Mouse (Mus musculus): Measurements from ENCODE around the gene Ube4b.

Ube4b gene

DNA sequence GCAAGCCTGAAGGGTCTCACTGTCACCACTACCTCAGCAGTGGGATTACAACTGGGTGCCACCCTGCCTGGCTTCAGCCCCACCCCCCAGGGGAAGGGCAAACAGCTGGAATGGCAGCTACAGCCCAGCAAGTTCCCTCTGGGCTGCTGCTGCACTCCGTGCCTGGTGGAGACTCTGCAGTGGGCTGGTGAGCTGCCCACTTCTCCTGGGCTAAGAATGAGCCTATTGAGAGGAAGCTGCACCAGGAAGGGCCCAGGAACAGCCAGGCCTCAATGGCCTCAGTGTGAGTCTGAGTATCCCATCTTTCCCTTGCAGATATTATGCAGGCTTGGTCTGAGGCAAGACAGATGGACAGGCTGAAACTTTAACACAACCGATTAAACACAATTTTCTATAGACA, 88.4 kb downstream of the Ube4b start:
- DNase-seq (ENCODE audit: low read depth, low spot score), result no peak

DNA sequence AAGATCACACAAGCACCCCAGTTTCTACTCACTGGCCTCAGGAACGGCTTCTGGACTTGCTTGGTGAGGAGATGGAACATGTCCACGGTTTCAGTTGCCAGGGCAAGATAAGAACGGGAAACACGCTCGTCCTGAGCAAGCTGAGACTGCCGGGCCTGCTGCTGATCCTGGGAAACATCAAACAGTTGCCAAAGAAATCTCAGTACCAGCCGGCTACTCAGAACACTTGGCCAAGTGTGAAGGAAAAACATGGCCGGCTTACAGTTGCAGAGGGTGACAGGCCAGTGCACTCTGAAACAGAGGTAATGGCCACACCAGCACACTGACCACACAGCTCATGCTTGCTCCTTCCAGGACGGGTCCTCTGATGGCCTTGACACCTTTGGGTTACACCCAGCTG, 89.2 kb downstream of the Ube4b start:
- DNase-seq (ENCODE audit: low read depth, low spot score), result no peak

DNA sequence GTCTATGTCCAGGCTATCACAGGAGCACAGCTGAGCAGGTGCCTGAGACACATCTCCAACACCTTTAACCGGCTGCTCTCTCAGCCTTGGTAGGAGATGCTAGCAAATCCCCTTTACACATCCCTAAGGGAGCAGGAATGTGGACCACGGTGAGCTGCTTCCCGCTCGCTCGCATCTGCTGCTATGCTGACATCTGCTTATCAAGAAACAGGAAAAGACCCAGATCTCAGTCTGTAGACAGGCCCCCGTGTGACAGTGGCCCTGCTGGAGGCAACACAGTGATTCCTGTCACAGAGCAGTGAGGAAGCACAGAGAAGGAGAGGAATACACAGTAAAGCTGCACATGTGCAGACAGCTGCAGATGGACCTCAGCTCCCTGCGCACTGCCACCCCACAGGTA, 90.2 kb downstream of the Ube4b start:
- DNase-seq (ENCODE audit: low read depth, low spot score), result no peak

DNA sequence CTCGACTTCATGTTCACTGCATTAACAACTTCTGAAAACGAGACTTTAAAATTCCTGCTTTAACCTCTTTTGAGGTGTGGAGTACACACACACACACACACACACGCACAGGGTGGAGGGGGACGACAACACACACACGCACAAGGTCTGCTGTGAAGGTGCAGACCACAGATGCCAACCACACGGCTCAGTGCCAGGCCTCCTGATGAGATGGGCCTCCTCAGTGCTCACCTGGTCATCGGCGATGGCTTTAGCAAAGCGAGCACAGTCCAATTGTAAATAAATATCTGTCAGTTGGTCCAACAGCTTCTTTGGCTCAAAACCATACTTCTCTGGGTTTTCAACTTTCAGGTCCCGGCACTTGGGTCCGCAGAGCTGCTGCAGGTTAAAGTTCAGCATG, 91.7 kb downstream of the Ube4b start:
- DNase-seq (ENCODE audit: low read depth, low spot score), result no peak

DNA sequence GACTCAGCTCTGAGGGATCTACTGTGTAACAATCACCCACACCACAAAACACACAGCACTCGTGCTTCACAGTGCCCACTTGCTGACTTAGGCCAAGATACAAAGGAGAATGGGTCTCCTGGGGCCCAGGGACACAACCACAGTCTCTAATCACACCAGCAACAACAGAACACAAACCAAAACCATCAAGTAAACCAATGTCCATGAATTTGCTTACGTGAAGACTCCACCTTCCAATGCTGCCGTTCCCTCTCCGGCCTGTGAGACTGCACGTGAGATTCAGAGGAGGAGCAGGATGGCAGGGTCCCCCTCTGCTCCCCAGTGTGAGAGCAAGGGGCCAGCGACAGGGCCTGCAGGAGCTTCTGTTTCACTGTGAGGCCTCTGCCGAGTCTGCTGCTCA, 93.8 kb downstream of the Ube4b start:
- DNase-seq (ENCODE audit: low read depth, low spot score), result peak; percentile 89

DNA sequence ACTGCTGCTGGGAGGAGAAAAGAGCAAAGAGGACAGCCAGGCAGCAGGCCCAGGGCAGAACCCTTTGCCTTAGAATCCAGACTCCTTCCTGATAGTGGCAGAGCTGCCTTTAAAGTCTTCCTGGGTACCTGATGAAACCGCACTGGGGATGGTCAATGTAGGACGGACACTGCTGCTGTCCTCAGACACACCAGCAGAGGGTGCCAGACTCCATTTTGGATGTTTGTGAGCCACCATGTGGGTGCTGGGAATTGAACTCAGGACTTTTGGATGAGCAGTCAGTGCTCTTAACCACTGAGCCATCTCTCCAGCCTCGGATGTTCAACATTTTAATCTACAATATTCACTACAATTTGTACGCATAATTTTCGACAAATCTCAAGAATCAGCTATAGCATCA, 96.1 kb downstream of the Ube4b start:
- DNase-seq (ENCODE audit: low read depth, low spot score), result no peak

DNA sequence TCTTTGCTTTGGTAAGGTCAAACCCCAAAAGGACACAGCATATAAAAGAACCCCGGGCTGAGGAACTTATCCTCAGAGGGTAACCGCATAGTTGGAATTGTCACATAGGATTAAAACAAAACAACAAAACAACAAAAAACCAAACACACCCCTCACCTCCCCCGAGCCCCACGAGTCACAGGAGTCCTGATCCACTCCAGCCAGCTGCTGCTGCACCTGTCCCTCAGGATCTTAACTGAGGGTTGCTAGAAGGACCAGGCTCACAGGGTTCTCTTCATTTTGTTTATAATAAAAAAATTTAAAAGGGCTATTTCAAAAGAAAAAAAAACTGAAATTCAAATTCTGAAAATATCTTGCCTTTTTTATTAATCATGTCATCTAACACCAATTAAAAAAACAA, 97.8 kb downstream of the Ube4b start:
- peak; percentile 52 for DNase-seq (ENCODE audit: low read depth, low spot score)

DNA sequence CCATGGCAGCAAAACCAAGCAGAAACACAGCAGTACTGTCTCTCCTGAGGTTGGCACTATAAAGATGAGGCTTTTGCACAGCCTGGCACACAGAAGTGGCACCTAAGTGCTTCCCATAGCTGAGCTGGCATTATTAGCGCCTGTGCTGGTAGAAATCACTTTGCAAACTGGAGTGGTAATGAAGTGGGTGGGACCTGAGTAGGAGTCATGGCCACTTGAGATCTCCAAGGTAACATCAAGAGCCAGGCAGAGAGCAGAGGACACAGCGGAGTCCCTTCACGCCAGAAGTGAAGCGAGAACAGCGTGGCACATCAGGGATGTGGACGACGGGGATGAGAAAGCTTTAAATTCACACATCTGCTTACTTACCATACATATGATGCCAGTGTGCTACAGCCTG, 99.3 kb downstream of the Ube4b start:
- DNase-seq (ENCODE audit: low read depth, low spot score), result no peak

DNA sequence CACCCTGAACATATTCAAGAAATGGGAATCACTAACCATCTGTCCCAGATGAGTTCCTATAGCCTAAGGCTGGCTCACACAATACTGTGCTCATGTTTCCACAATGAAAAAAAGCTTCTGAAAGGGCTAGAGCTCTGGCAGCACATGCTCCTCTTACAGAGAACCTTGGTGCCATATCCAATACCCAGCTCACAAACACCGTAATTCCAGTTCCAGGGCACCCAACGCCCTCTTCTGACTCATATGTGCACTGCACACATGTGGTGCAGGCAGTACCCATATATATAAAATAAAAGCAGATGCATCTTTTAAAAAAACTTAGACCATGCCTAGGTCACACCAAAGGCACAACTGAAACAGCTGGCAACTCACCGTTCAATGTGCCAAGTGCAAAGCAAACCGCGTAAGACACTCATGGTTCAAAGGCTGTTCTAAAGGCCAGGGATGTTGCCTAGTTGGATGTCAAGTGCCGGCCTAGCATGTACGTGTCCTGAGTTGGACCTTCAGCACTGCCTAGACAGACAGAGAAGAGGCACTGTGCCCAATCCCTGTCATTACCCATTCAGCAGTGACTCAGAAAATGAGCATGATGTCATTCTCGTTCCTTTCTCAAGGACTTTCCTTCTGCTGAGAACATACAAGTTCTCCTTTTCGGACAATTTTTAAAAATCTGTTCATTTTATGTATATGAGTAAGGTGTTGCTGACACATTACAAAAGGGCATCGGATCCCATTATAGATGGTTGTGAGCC, 101.0 kb downstream of the Ube4b start:
- DNase-seq (ENCODE audit: low read depth, low spot score), result peak; percentile 67

DNA sequence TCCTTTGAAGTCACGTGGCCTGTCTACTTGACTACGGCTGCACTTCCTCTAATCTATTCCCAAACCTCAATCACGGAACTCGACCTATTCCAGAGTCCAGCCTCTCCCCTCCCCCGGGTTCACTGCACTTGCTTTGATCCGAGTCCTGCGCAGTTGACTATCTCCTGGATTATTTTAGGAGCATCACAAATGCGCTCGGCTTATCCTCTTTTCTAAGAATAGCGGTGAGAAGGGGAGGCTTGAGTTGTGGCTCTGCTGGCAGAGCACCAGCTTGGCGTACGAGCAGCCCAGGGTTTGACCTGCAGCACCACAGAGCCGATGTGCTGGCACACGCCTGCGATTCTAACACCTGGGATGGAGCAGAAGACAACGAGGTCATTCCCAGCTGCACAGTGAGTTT, 102.8 kb downstream of the Ube4b start:
- DNase-seq (ENCODE audit: low read depth, low spot score), result no peak

DNA sequence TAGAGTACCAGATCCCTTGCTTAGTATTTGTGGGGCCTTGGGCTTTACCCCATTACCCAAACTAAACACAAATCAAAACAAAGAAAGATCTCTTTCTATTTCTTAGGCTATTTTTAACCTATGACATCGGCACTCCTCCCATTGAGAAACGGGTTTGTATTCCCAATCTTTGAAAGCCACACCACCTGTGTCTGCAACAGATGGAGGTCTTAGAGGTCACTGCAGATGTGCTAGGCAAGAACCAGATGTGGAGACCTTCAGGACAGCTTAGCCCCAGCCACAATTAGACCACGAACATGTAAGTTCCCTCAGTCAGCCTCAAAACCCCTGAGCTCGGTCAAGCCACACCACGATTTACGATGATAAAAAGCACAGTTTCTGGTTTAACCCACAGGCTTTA, 103.8 kb downstream of the Ube4b start:
- DNase-seq (ENCODE audit: low read depth, low spot score), result no peak

DNA sequence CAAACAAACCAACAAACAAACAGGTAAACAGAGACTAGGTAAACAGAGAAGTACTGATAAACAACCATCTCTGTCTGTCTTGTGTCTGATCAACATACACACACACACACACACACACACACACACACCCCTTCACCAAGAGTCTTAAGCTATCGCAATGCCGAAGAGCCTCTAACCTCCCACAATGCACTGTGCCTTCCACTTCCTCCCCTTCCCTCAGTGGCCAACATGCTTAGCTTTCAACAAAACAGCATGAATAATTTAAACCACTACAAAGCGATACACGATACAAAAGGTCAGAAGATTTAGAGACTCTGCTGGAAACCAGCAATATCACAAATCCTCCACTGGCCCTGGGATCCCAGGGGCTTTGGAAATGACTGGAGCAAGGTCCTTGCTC, 104.3 kb downstream of the Ube4b start:
- DNase-seq (ENCODE audit: low read depth, low spot score), result no peak

DNA sequence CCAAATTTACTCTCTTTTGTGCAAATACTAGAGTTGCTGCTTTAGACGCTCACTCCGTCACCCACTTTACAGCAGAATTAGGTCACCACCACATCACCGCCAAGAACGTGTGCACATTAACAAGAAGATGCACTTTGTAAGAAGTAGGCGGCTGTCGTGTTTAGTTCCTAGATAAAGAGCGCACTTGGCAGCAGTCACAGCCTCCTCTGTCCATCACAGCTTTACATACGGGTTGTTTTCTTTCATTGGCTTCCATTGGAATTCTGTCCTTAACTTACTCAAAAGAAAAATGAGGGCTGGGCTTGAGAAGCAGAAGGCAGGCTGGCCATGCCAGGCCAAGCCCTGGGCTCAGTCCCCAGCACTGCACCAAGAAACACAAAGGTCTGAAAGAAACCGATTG, 107.5 kb downstream of the Ube4b start:
- no peak for DNase-seq (ENCODE audit: low read depth, low spot score)

DNA sequence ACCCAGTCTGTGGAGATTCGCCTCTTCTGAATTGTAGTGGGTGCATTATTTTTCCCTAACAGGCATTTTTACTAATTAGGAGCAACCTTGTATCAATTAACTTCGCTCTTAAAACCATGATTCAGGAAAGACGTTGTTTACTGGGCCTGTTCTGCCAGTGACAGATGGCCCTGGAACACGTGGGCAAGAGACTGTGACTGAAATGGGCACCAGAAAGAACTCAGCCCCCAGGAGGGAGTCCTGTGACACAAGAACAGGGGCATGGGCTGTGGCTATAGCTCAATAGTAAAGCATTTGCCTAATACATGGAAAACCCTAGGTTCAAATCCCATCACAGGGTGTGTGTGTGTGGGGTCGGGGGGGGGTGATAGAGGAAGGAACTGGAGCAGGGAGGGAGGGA, 109.2 kb downstream of the Ube4b start:
- DNase-seq (ENCODE audit: low read depth, low spot score), result no peak

DNA sequence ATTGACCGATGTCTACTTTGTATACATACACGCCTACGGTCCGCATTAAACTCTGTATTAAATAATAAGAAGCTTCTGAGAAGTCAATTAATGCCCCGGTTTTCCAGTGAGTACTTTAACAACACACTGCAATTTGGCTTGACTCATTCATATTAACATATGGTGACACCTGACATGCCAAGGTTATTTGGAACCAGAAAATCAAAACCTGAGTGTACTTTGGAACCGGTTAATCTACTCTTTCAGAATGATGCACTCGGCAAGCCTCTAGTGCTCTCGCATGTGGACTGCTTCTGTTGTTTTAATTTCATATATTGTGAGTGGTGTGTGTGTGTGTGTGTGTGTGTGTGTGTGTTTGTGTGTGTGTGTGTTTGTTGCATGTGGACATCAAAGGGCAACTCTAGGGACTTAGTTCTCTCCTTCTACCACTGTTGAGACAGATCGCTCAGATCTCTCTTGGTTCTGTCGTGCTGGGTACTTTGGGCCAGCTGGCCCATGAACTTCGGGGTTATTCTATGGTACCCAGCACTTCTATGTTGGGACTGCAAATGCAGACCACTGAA, 112.2 kb downstream of the Ube4b start:
- DNase-seq (ENCODE audit: low read depth, low spot score), result no peak

DNA sequence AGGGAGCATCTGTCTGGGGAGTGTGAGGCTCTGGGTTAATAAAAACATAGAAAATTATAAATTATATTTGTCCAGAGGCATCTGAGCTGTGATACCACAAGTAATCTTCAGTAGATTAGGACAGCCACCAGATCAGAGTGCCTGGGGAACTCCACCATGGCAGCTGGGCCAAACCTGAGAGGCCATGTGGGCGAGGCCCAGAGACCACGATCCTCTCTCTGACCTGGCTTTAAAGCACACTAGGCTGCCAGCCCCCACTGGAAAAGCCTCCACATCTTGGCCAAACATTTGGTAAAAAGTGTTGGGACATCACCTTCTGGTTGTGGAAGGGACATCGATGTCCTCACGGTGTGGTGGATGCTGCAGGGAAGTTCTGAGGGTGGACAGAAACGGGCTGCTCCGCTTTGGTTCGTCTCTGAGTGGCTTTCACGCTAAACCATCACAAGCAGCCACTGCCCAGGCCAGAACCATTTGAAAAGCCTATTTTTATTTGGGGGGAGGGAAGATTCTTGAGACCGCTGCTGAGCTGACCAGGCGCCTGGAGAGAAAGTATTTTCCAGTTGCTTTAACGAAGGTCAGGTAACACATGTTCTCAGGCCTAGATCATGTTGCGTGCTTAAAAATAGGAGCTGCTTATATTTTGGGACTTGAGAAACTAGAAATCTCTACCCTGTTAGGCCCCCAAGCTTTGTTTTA, 112.8 kb downstream of the Ube4b start:
- no peak for DNase-seq (ENCODE audit: low read depth, low spot score)

DNA sequence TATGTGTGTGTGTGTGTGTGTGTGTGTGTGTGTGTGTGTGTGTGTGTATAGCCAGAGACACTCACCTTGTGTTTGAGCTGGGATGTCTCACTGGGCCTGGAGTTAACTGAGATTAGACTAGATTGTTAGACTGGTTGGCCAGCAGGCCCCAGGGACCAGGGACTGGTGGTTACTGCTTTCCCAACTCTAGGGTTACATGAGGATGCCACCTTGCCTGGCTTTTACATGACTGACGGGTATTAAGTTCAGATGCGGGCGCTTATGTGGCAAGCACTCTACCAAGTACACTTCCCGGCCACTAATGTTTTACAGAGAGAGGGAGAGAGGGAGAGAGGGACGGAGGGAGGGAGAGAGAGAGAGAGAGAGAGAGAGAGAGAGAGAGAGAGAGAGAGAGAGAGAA, 114.6 kb downstream of the Ube4b start:
- DNase-seq (ENCODE audit: low read depth, low spot score), result no peak

DNA sequence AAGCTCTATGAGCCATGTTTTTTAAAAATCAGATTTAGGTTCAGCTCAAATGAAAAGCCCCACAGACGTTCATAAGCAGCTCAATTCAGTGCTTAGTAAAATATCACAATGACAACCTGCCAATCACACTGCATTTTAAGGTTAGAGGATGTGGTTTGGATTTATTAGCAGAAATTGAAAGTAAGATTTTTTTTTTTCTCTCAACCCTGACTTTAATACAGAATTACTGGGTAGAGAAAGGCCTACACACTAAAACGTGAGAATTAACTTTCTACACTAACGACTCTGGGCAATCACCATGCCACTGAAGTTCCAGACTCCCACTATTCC, 118.1 kb downstream of the Ube4b start:
- no peak for DNase-seq (ENCODE audit: low read depth, low spot score)

DNA sequence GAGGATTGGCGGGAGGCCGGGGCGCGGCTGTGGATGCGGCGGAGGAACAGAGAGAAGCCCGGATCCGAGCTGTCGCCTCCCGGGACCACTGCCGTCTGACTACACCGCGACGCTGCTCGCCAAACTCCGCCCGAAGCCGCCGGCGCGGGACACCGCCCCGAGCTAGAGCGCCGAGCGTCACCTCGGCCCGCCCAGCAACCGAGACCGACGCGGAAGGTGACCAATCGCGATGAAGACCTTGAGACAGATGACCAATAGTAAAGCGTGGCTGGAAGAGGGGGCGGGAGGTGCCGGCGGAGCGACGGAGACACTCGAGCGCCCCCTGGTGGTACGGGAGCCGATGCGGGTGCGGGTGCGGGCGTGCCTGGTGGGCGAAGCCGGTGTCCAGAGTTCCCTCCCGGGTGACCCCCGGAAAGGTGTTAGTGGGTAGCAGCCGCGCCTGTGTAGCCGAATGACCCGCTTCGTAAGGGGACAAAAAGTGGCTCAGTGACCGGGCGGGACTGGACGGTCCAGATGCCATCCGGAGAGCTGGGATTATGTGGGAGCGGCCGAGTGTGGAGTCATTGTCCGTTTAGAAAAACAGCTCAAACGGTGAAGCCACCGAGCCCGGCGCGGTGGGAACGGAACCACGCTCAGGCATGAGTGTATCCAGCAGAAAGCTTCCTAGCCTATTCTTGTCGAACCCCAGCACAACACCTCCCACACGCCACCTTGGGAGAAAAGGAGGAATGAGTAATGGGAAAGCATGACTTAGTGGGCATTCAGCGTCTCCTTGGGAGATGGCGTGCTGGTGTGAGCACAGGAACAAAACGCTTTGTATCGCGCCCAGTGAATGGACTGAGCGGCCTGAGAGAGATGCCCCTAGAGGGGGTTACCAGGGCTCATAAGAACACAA, 118.7 kb downstream of the Ube4b start, which contains the start of gene Kif1b:
Gene Kif1b (minus strand): TSS at position 98 of the 895 bp plus-strand sequence.
- peak; percentile 97 for DNase-seq (ENCODE audit: low read depth, low spot score)

DNA sequence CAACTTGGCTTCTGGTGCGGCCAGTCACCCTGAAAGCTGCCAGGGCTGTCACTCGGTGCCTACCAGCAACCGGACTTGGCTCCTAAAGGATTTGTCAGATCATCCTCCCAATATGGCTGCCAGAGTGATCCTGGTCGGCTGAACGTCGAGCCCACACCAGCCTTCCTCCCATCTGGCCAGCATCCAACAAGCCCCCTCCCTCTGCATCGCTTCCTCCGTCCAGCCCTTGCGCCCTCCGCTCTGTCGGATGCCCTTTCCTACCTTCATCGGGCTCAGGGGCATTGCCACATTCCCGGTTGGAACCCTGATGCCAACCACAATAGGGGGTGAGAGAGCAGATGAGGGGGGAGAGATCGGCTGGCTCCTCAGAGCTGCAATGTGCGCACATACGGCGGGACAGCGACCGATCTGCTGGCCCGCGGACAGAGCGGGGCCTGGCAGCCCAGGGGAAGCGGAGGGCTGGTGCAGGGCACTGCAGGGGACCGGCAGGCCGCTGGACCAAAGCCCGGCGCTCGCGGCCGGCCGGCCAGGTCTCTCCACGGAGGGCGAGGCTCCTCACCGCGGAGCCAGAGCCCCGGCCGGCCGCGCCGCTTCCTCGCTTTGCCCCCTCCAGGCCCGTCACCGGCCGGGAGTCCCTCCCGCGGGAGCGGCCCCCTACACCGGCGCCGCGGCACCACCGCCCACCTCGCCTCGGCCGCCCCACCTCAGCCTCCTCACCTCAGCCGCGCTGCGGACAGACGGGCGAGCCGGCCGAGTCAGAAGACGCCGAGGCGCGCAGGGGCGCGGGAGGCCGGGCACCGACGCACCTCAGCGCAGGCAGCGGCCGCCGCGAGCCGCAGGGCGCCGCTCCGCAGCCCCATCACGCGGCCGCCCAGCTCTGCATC, 119.6 kb downstream of the Ube4b start:
- DNase-seq (ENCODE audit: low read depth, low spot score), result peak; percentile 59
